Mouse (Mus musculus) right cerebral cortex, adult 18-20 months (tissue): ENCODE measurements at regions not wholly inside any gene's neighbourhood (a gene's known extent, or its start where the extent isn't known, plus 50 kb on each side); places are given as distances from the start of the nearest gene placed in this dataset.

Experiments used
- DNase-seq: peaks from one replicate; pipeline ENCODE4 v3.0.0; 2022; ENCODE audit warnings: mixed read lengths

- no peak for DNase-seq
Measured at GRCm38 (mm10) chr14:72777927-72778560, 68.2 kb upstream of the Fndc3a start.

- DNase-seq = no peak
Measured at GRCm38 (mm10) chr14:72770237-72770636, 60.4 kb upstream of the Fndc3a start.

DNA sequence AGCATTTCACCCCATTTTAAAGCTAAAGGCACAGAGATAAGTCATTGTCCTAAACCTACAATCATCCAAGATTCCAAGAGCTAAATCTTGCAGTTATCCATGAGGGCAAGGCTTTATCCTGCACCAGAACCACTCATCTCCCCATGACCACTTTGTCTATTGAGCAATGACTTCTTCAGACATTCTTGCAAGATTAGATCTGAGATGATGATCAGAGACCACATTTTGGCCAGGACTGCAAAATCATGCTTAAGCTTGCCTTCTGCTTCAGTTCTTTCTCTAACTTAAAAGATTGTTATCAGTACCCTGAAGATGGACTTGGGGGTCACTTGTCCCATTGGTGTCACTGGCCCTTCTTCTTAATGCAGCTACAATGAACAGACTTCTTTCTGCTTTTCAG lies 50.3 kb upstream of the Fndc3a start:
- DNase-seq = no peak
